Mouse (Mus musculus) kidney, adult 9 months (tissue): ENCODE results near the gene Spata13.

Experiments used
- DNase-seq: peaks from one replicate; pipeline ENCODE4 v3.0.0; 2022

Gene Spata13

DNA sequence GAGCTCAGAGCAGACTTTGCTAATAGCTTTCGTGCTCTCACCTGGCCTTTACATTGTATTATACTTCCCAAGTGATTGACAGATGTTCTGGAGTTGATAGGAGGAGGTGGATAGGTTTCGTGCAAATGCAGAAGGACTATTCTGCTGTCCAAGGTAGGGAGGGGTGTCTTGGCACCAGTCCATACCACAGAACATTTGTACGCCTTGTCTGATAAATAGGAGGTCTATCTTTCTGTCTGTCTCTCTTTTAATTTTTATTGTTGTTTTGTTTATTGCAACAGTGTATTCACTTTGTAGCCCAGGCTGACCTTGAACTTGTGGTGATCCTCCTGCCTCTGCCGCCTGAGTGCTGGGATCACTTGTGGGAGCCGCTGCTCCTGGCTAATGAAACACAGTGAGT, 163.8 kb downstream of the Spata13 start:
- no peak for DNase-seq

DNA sequence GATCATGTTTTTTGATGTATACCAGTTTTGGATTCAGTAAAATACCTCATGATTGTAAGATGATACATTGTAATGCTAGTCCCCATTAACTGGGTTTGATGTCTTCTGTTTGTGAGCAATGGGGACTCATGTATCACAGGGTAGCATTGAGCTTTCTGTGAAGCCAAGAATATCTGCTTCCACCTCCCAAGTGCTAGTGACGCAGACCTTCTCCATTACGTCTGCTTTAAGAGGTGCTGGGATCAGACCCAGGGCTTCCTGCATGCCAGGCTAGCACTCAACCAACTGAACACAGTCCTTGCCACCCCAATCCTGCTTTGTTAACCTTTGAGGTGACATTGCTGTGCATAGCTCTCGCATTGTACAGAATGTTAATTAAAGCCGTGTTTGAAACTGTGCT, 164.9 kb downstream of the Spata13 start:
- DNase-seq: no peak

DNA sequence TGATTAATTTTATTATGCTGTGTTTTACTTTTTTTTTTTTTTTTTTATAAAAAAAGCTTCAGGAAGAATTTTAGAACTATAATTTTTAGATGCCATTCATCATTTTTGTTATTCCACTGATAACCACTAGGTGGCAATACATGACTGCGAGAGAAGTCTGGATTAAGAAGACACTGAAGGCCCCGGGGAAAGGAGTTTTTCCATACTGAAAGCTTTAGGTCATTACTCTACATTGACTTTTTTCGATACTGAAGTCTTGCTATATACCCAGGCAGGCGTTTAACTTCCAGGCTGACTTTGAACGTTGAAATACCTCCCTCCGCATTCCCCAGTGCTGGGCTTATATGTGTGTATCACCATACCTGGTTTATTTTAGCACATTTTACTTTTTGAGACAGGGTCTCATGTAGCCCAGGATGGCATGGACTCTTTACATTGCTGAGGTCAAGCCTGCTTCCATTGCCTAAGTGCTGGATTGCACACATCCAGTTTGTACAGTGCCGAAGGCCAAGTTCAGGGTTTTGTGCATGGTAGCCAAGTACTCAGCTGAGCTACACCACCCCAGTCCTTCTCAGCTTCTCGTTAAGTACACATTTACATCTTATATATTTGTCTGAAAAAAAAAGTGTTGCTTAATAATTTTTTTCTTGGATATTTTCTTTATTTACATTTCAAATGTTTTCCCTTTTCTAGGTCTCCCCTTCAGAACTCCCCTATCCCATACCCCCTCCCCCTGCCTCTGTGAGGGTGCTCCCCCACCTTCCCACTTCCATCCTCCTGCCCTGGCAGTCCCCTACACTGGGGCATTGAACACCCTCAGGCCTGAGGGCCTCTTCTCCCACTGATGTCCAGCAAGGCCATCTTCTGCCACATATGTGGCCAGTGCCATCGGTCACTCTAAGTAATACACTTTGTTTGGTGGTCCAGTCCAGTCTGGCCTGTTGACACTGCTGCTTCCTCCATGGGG, 166.2 kb downstream of the Spata13 start:
- peak; percentile 37 for DNase-seq

DNA sequence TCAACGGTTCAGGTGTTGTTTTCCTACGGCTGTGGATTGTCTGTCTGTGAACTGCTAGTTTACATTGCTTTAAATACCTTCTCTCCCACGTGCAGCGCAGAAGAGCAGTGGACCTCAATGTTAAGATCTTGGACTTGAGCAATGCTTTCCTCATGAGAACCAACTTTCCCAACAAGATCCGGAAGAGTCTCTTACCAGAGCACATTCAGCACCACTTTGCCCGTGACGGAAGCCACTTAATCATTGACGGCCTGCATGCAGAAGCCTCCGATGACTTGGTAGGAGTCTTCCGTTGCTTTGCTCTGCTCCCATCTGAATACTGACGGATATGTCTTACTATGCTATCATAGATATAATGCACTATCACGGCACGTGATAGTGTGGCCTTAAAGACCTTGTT, 168.2 kb downstream of the Spata13 start:
- DNase-seq: no peak

DNA sequence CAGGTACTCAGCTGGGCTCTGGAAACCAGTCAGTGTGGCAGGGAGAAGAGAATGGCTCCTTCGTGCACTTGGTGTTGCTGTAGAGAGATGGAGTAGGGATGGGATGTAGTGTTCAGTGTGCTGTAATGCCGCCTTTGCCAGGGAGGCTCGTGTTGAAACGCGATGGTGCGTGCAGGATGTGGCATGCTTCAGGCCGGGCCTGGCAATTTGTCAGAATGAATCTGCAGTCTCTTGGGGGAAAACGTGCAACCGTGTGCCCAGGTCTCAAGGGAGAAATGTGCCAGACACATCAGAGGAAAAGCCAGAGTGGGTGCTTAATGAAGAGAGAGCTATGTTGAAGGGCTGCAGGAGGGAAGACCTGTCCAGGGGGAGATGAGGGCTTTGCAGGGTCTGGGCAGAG, 171.2 kb downstream of the Spata13 start:
- no peak for DNase-seq

DNA sequence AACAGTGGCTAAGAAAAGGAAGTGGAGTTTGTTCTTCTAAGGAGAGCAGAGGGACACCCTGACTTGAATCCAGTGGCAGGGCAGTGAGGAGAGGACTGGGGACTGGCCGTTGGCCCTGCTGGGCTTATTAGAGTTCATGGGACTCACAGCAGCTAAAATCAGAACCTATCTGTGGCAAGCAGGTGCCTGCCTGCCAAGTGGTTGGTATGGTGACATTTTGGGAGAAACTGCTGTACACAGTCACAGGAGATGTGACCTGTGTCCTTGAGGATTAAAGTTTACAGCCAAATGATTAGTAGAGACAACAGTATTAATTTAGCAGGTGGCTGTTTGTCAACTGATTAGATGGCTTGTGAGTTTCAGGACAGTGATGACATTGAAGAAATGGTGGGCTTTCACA, 172.1 kb downstream of the Spata13 start:
- no peak for DNase-seq

DNA sequence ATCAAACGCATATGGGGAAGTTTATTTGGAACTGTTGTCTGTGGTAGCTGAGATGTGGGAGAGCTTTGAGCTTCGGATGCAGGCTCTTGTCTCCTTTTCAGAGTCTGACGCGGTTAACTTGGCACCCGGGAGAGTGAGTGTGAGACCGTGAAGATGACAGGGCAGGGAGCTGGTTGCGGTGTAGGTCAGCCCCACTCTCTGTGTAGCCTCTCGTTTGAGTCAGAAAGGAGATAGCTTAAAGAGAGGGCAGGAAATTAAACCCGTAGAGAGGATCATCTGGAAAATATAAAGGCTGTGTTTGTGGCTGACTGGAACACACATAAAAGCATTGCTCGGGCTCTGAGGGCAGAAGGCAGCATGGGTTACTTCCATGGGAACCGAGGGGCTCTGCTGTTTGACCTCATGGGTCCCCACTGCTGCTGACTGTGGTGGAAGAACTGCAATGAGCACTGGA, 173.1 kb downstream of the Spata13 start:
- DNase-seq: no peak

DNA sequence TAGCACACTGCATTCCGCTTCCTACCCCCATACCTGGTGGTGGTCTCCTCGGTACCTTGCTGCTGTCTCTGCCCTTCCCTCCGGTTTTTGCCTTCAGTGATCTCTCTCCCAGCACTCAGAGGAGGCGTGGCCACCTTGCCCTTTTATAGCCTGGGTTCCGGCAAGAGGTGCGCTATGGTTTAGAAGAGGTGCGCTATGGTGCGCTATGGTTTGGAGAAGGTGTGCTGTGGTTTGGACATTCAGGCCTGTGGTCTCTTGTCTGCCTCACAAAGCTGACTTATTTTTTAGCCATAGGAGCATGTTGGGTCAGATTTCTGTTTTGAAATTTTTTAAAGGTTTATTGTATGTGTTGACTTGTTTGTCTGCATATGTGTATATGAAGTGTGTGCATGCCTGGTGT, 176.1 kb downstream of the Spata13 start:
- DNase-seq: no peak

DNA sequence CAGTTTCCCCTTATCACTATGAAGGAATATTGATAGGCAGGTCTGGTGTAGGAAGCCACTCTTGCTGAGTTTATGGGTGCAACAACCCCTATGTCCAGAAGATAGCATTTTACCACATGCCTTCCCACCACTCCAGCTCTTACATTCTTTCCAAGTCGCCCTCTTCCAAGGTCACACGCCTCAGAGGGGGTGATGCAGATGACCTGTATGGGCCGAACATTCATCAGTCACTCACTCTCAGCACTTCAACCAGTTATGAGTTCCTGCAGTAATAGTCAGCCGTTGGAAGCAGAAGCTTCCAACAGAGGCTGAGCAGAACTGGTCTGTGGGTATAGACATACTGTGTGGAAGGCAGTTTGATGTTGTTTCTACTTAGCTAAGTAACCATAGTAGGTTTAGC, 177.7 kb downstream of the Spata13 start:
- DNase-seq: no peak
